Mouse (Mus musculus) C2C12 (cell line): ENCODE results near the gene Sdcbp2. TPM values are rescaled to one million over a fixed set of nuclear protein-coding genes. Genes with fewer than 3 reads are reported as not detected.

Experiments used
- H3K27me3 ChIP-seq: one replicate; pipeline ENCODE4 v1.6.1; 2011; ENCODE audit not compliant: control insufficient read depth, insufficient read depth, insufficient read length
- H3K36me3 ChIP-seq: one replicate; pipeline ENCODE4 v1.6.1; 2011; ENCODE audit not compliant: control insufficient read depth, insufficient read depth
- H3K4me3 ChIP-seq: one replicate; pipeline ENCODE4 v1.5.1; 2011; ENCODE audit warnings: mild to moderate bottlenecking, control low read depth; ENCODE audit not compliant: poor library complexity, insufficient read depth, severe bottlenecking
- H3K79me2 ChIP-seq: one replicate; pipeline ENCODE4 v1.6.1; 2011; ENCODE audit not compliant: control insufficient read depth, insufficient read depth
- H3K79me3 ChIP-seq: one replicate; pipeline ENCODE4 v1.6.1; 2011; ENCODE audit warnings: low read depth, control low read depth
- H3ac ChIP-seq: one replicate; pipeline ENCODE3; 2011; ENCODE audit warnings: low read depth; ENCODE audit not compliant: control insufficient read depth, insufficient read length
- CEBPB ChIP-seq: IDR thresholded peaks from one replicate; pipeline ENCODE4 v1.6.1; 2011; ENCODE audit warnings: low read depth, mild to moderate bottlenecking, control low read depth, moderate library complexity
- CTCF ChIP-seq: IDR thresholded peaks from one replicate; pipeline ENCODE4 v1.5.1; 2011; ENCODE audit not compliant: control insufficient read depth, insufficient read depth, insufficient read length
- FOSL1 ChIP-seq: IDR thresholded peaks from one replicate; pipeline ENCODE4 v1.8.0; 2011; ENCODE audit warnings: mild to moderate bottlenecking, low read length; ENCODE audit not compliant: poor library complexity, insufficient read depth, severe bottlenecking
- MAX ChIP-seq: IDR thresholded peaks from one replicate; pipeline ENCODE4 v1.6.1; 2011; ENCODE audit warnings: mild to moderate bottlenecking, control low read depth
- MYOD1 ChIP-seq: IDR thresholded peaks from one replicate; pipeline ENCODE4 v1.6.1; 2011; ENCODE audit warnings: low read depth; ENCODE audit not compliant: control insufficient read depth, insufficient read length
- MYOG ChIP-seq: IDR thresholded peaks from one replicate; pipeline ENCODE4 v1.6.1; 2011; ENCODE audit not compliant: control insufficient read depth, insufficient read length; ENCODE audit errors: extremely low read depth
- USF1 ChIP-seq: IDR thresholded peaks from one replicate; pipeline ENCODE4 v1.6.1; 2011; ENCODE audit warnings: low read depth, mild to moderate bottlenecking, control low read depth, moderate library complexity
- polyA plus RNA-seq: library from polyadenylated mRNA; unstranded; fragments of >200 nt; fragmentation: generic; extraction: Trizol; gene quantifications from one replicate; pipeline ENCODE4 v1.2.1, GENCODE M21; 2012; ENCODE audit warnings: missing spikeins

The Sdcbp2 gene
- polyA plus RNA-seq, 1 experiment: 0.30 TPM

GRCm38 (mm10) chr2:151542323-151543062, 29.9 kb upstream of the Sdcbp2 start, which contains the start of gene Fkbp1a:
Gene Fkbp1a (plus strand): TSS chr2:151542483.
- peaks cover 50% of the 10 kb centered on the region for H3K79me2 ChIP-seq
- peaks cover 39% of the 10 kb centered on the region for H3K36me3 ChIP-seq
- H3K4me3 ChIP-seq: peak within 1 kb of the TSS; percentile 81
- H3K79me3 ChIP-seq: peaks cover 47% of the 10 kb centered on the region
- peak within 1 kb of the TSS; percentile 94 for H3ac ChIP-seq
- TF ChIP-seq CTCF (no peak), MAX (peak; percentile 79), MYOD1 (peak; percentile 23)
- H3K27me3 ChIP-seq: no peaks in the 10 kb centered on the region

- TF ChIP-seq CEBPB: no peak
- no peak for TF ChIP-seq FOSL1
- no peak for TF ChIP-seq MYOD1
- TF ChIP-seq CTCF: no peak
- no peak for TF ChIP-seq MYOG
- no peak for TF ChIP-seq USF1
- no peak for TF ChIP-seq MAX
- H3K4me3 ChIP-seq: peak overlapping the region; percentile 81
- H3K27me3 ChIP-seq: no peaks in the 10 kb centered on the region
- peak overlapping the region; percentile 94 for H3ac ChIP-seq
- peaks cover 47% of the 10 kb centered on the region for H3K36me3 ChIP-seq
- H3K79me3 ChIP-seq: peaks cover 55% of the 10 kb centered on the region
- H3K79me2 ChIP-seq: peaks cover 57% of the 10 kb centered on the region
These were observed 29.1 kb upstream of the Sdcbp2 start for GRCm38 (mm10) chr2:151543063-151543895.

- Histone ChIP-seq H3K36me3 (peaks cover 61% of the 10 kb centered on the region), H3K4me3 (no peak overlapping the region), H3ac (no peak overlapping the region), H3K27me3 (no peaks in the 10 kb centered on the region), H3K79me2 (peaks cover 71% of the 10 kb centered on the region), H3K79me3 (peaks cover 68% of the 10 kb centered on the region)
- TF ChIP-seq MAX (no peak), CTCF (no peak), CEBPB (no peak), USF1 (no peak), MYOG (no peak), MYOD1 (no peak), FOSL1 (no peak)
These were observed 27.7 kb upstream of the Sdcbp2 start for GRCm38 (mm10) chr2:151544673-151545072.

GRCm38 (mm10) chr2:151546571-151546970, 25.9 kb upstream of the Sdcbp2 start:
- Histone ChIP-seq H3K79me3 (peaks cover 87% of the 10 kb centered on the region), H3ac (no peak overlapping the region), H3K36me3 (peaks cover 80% of the 10 kb centered on the region), H3K79me2 (peaks cover 90% of the 10 kb centered on the region), H3K27me3 (no peaks in the 10 kb centered on the region), H3K4me3 (no peak overlapping the region)
- no peak for TF ChIP-seq FOSL1
- no peak for TF ChIP-seq CEBPB
- no peak for TF ChIP-seq MYOG
- no peak for TF ChIP-seq MAX
- no peak for TF ChIP-seq USF1

- Histone ChIP-seq H3K27me3 (no peaks in the 10 kb centered on the region), H3K79me2 (peaks cover 100% of the 10 kb centered on the region), H3ac (no peak overlapping the region), H3K36me3 (peaks cover 100% of the 10 kb centered on the region), H3K4me3 (no peak overlapping the region), H3K79me3 (peaks cover 95% of the 10 kb centered on the region)
- no peak for TF ChIP-seq USF1
- TF ChIP-seq CTCF: no peak
- TF ChIP-seq FOSL1: no peak
- TF ChIP-seq MAX: no peak
- TF ChIP-seq MYOD1: no peak
These were observed 22.8 kb upstream of the Sdcbp2 start for GRCm38 (mm10) chr2:151549615-151550121.
